Mouse (Mus musculus) intestine, embryonic 15.5 days (tissue): ENCODE measurements around the gene Gm29776. TPM values are rescaled to one million over a fixed set of nuclear protein-coding genes. Genes with fewer than 3 reads are reported as not detected.

Experiments
- ATAC-seq: fragments of 200-750 bp; cut with Nextera tagmentation; 2 replicates; pipeline ENCODE4 v1.8.0; 2017; ENCODE audit warnings: moderate TSS enrichment, moderate library complexity
- H3K27ac ChIP-seq: fragments of 300-500 bp; sonication (generic); 2 replicates; pipeline ENCODE4 v1.5.1; 2015; ENCODE audit warnings: mild to moderate bottlenecking, inconsistent platforms
- H3K27me3 ChIP-seq: fragments of 300-500 bp; sonication (generic); replicated peaks from 2 replicates; pipeline ENCODE4 v1.6.1; 2015; ENCODE audit warnings: inconsistent platforms
- H3K36me3 ChIP-seq: fragments of 300-500 bp; sonication (generic); 2 replicates; pipeline ENCODE4 v1.6.1; 2015; ENCODE audit warnings: inconsistent platforms
- H3K4me1 ChIP-seq: fragments of 300-500 bp; sonication (generic); replicated peaks from 2 replicates; pipeline ENCODE4 v1.6.1; 2015; ENCODE audit warnings: inconsistent platforms
- H3K4me2 ChIP-seq: fragments of 300-500 bp; sonication (generic); replicated peaks from 2 replicates; pipeline ENCODE4 v1.6.1; 2015; ENCODE audit warnings: mild to moderate bottlenecking, inconsistent platforms
- H3K4me3 ChIP-seq: fragments of 300-500 bp; sonication (generic); replicated peaks from 2 replicates; pipeline ENCODE4 v1.5.1; 2015; ENCODE audit warnings: inconsistent platforms
- H3K9ac ChIP-seq: fragments of 300-500 bp; sonication (generic); 2 replicates; pipeline ENCODE4 v1.6.1; 2015; ENCODE audit warnings: inconsistent platforms
- H3K9me3 ChIP-seq: fragments of 300-500 bp; sonication (generic); 2 replicates; pipeline ENCODE4 v1.6.1; 2016; ENCODE audit warnings: inconsistent platforms
- whole genome bisulfite sequencing: fragments of 180-500 bp; shearing (Covaris S2); methylation state at CpG from one replicate; pipeline ENCODE4 v1.1.7; 2015; 5-methylcytosine and 5-hydroxymethylcytosine counted together
- polyA plus RNA-seq: library from polyadenylated mRNA; unstranded; fragments of >200 nt; fragmentation: Nextera tagmentation; extraction: Ambion mirVana; gene quantifications from 2 replicates; pipeline ENCODE4 v1.2.1, GENCODE M21; 2015

Gm29776 gene
- polyA plus RNA-seq, 1 experiment from 2014 or later: 0.11 TPM

GRCm38 (mm10) chr14:54727565-54727964 lies 28.9 kb upstream of the Gm29776 start:
- Histone ChIP-seq H3K27ac (no peak overlapping the region), H3K4me3 (no peak overlapping the region), H3K36me3 (no peaks in the 10 kb centered on the region), H3K9me3 (no peaks in the 10 kb centered on the region), H3K27me3 (no peaks in the 10 kb centered on the region), H3K4me1 (no peaks in the 10 kb centered on the region), H3K9ac (no peak overlapping the region), H3K4me2 (no peak overlapping the region)
- no peak for ATAC-seq
- WGBS: 70% methylated on average over 5 of the region's 5 CpGs

DNA sequence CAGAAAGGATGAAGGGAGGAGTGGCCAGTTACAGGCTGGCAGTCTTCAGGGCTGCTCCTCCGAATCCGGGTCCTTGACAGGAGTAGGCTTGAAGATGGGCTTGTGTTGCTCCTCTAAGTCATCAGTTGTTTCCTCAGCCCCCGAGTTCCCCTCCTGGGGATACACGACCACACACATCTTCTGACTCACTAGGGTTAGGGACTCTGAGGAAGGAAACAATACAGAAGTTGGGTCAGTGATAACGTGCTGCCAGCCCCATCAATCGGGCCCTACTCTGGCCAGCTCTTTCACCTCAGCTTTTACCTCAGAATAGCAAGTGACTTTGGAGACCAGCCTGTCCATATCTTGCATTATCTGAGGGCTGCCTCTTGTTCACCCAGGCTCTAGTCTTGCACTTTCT lies 25.4 kb upstream of the Gm29776 start:
- Histone ChIP-seq H3K9ac (no peak overlapping the region), H3K36me3 (no peaks in the 10 kb centered on the region), H3K27me3 (no peaks in the 10 kb centered on the region), H3K4me2 (no peak overlapping the region), H3K4me3 (no peak overlapping the region), H3K27ac (no peak overlapping the region), H3K4me1 (no peaks in the 10 kb centered on the region), H3K9me3 (no peaks in the 10 kb centered on the region)
- no peak for ATAC-seq
- WGBS: 73% methylated on average over 6 of the region's 6 CpGs

- Histone ChIP-seq H3K27ac (no peak overlapping the region), H3K4me2 (no peak overlapping the region), H3K27me3 (no peaks in the 10 kb centered on the region), H3K4me1 (no peaks in the 10 kb centered on the region), H3K9me3 (no peaks in the 10 kb centered on the region), H3K36me3 (no peaks in the 10 kb centered on the region), H3K4me3 (no peak overlapping the region), H3K9ac (no peak overlapping the region)
- no peak for ATAC-seq
- WGBS: 83% methylated on average over 10 of the region's 10 CpGs
Observed at GRCm38 (mm10) chr14:54721711-54722110, 23.1 kb upstream of the Gm29776 start.

DNA sequence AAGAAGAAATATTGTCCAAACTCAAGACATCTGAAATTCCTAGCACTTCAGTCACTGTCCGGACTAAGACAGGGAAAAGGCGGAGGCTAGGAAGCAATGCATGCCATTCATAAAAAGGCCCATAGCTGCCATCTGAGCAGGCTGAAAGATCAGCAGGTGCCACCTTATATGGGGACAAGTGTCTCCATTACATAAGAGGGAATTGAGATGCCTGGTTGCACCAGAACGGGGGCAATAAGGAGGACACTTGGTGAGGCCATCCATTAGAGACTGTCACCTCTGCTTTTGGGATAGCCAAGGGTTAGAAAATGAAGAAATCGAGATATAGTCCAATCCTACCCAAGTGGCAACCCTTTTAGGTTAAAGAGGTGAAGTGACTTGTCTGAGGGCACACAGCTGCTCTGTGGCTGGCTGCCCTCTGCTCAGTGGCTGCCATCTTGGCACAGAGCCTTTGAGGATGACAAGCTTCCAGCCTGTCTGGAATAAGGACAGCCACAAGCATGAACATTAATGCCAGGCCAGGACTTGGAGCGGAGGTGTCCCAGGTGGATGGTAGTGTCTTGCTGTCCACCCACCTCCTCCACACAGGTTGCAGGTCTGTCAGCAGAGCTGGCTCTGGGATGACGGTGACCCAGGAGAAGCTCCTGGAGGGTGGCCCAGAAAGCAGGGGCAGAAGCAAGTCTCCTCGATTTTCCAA lies 22.2 kb upstream of the Gm29776 start:
- Histone ChIP-seq H3K36me3 (no peaks in the 10 kb centered on the region), H3K27ac (no peak overlapping the region), H3K9me3 (no peaks in the 10 kb centered on the region), H3K4me1 (no peaks in the 10 kb centered on the region), H3K4me3 (no peak overlapping the region), H3K4me2 (no peak overlapping the region), H3K27me3 (no peaks in the 10 kb centered on the region), H3K9ac (no peak overlapping the region)
- 85% methylated on average over 7 of the region's 7 CpGs for WGBS
- ATAC-seq: no peak

GRCm38 (mm10) chr14:54720041-54720440 lies 21.4 kb upstream of the Gm29776 start:
- Histone ChIP-seq H3K27me3 (no peaks in the 10 kb centered on the region), H3K27ac (no peak overlapping the region), H3K9ac (no peak overlapping the region), H3K4me2 (no peak overlapping the region), H3K9me3 (no peaks in the 10 kb centered on the region), H3K36me3 (no peaks in the 10 kb centered on the region), H3K4me1 (no peaks in the 10 kb centered on the region), H3K4me3 (no peak overlapping the region)
- ATAC-seq: no peak
- 90% methylated on average over 11 of the region's 11 CpGs for WGBS

- ATAC-seq: no peak
- WGBS: 74% methylated on average over 1 of the region's 1 CpGs
- Histone ChIP-seq H3K4me1 (0 out of 2 replicates have a peak, but pooled peaks cover 2% of the 10 kb centered on the region), H3K27ac (no peak overlapping the region), H3K27me3 (no peaks in the 10 kb centered on the region), H3K36me3 (no peaks in the 10 kb centered on the region), H3K4me2 (no peak overlapping the region), H3K9me3 (no peaks in the 10 kb centered on the region), H3K9ac (no peak overlapping the region), H3K4me3 (no peak overlapping the region)
Observed at GRCm38 (mm10) chr14:54715402-54715801, 16.8 kb upstream of the Gm29776 start.

- peak; percentile 78 for ATAC-seq
- H3K4me1 ChIP-seq: 0 out of 2 replicates have a peak, but pooled peaks cover 2% of the 10 kb centered on the region
- WGBS: 2% methylated on average over 15 of the region's 15 CpGs
- peak overlapping the region; percentile 70 for H3K4me2 ChIP-seq
- peak overlapping the region; percentile 27 for H3K4me3 ChIP-seq
- H3K27ac ChIP-seq: 0 out of 2 replicates have a peak overlapping the region, but pooled peaks have one; percentile 9
- no peaks in the 10 kb centered on the region for H3K27me3 ChIP-seq
- H3K9ac ChIP-seq: no peak overlapping the region; the same call in 1 of the 2 replicates
- H3K36me3 ChIP-seq: no peaks in the 10 kb centered on the region
- no peaks in the 10 kb centered on the region for H3K9me3 ChIP-seq
Observed at GRCm38 (mm10) chr14:54714617-54715081, 16.0 kb upstream of the Gm29776 start.

GRCm38 (mm10) chr14:54714121-54714520 lies 15.5 kb upstream of the Gm29776 start:
- under 1% methylated on average over 13 of the region's 13 CpGs for WGBS
- H3K9ac ChIP-seq: no peak overlapping the region; the same call in 1 of the 2 replicates

GRCm38 (mm10) chr14:54712861-54713260 lies 14.2 kb upstream of the Gm29776 start:
- Histone ChIP-seq H3K4me3 (no peak overlapping the region), H3K27ac (0 out of 2 replicates have a peak overlapping the region, but pooled peaks have one; percentile 13), H3K9me3 (no peaks in the 10 kb centered on the region), H3K4me1 (0 out of 2 replicates have a peak, but pooled peaks cover 2% of the 10 kb centered on the region), H3K9ac (no peak overlapping the region), H3K36me3 (no peaks in the 10 kb centered on the region), H3K27me3 (no peaks in the 10 kb centered on the region), H3K4me2 (no peak overlapping the region)
- no peak for ATAC-seq
- 56% methylated on average over 8 of the region's 8 CpGs for WGBS

More at GRCm38 (mm10) chr14:54714121-54714520, 15.5 kb upstream of the Gm29776 start:
- no peaks in the 10 kb centered on the region for H3K36me3 ChIP-seq
- no peak overlapping the region for H3K27ac ChIP-seq
- peak overlapping the region; percentile 27 for H3K4me3 ChIP-seq
- H3K4me1 ChIP-seq: 0 out of 2 replicates have a peak, but pooled peaks cover 2% of the 10 kb centered on the region
- ATAC-seq: peak; percentile 58
- H3K4me2 ChIP-seq: peak overlapping the region; percentile 70
- no peaks in the 10 kb centered on the region for H3K9me3 ChIP-seq
- H3K27me3 ChIP-seq: no peaks in the 10 kb centered on the region

- no peak within 1 kb of the TSS for H3K4me3 ChIP-seq
- H3K9ac ChIP-seq: no peak within 1 kb of the TSS
- H3K27me3 ChIP-seq: no peaks in the 10 kb centered on the region
- 0 out of 2 replicates have a peak within 1 kb of the TSS, but pooled peaks have one; percentile 13 for H3K27ac ChIP-seq
- H3K9me3 ChIP-seq: no peaks in the 10 kb centered on the region
- WGBS: 91% methylated on average over 7 of the region's 7 CpGs
- 0 out of 2 replicates have a peak, but pooled peaks cover 2% of the 10 kb centered on the region for H3K4me1 ChIP-seq
- H3K36me3 ChIP-seq: no peaks in the 10 kb centered on the region
- no peak for ATAC-seq
- no peak within 1 kb of the TSS for H3K4me2 ChIP-seq
Observed at GRCm38 (mm10) chr14:54712074-54712473, 13.4 kb upstream of the Gm29776 start, which contains the start of gene Cebpe. Gene Cebpe, minus strand, starts transcription at chr14:54712174.

DNA sequence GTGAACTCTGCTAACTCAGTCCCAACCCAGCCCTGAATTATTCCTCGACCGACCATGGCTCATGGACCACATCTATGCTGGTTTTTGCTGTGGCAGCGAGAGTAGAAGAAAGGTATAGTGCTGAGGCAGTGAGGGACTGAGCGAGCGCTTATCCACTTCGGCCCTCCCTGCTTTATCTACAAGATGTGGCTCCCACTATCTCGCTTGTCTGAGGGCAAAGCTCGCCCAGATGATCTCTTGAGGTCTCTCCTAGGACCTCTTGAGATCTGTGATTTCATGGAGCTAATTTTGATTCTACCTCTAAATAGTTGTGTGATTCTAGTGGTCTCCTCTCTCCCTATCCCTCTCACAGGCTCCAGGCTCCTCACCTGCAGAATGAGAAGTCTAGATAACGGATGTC lies 10.4 kb upstream of the Gm29776 start:
- Histone ChIP-seq H3K4me1 (0 out of 2 replicates have a peak, but pooled peaks cover 4% of the 10 kb centered on the region), H3K9me3 (no peaks in the 10 kb centered on the region), H3K4me2 (no peak overlapping the region), H3K9ac (no peak overlapping the region), H3K27ac (no peak overlapping the region), H3K4me3 (no peak overlapping the region), H3K36me3 (no peaks in the 10 kb centered on the region), H3K27me3 (no peaks in the 10 kb centered on the region)
- no peak for ATAC-seq
- 70% methylated on average over 9 of the region's 9 CpGs for WGBS

- H3K9ac ChIP-seq: no peak overlapping the region
- H3K9me3 ChIP-seq: no peaks in the 10 kb centered on the region
- ATAC-seq: peak; percentile 38; the same call in 1 of the 2 replicates
- H3K4me2 ChIP-seq: no peak overlapping the region
- 0 out of 2 replicates have a peak, but pooled peaks cover 2% of the 10 kb centered on the region for H3K4me1 ChIP-seq
- H3K27me3 ChIP-seq: no peaks in the 10 kb centered on the region; the same call in 1 of the 2 replicates
- no peaks in the 10 kb centered on the region for H3K36me3 ChIP-seq
- no peak overlapping the region for H3K27ac ChIP-seq
- no peak overlapping the region for H3K4me3 ChIP-seq
- WGBS: 46% methylated on average over 17 of the region's 17 CpGs
Observed at GRCm38 (mm10) chr14:54706589-54707320, 8.1 kb upstream of the Gm29776 start.
